Mouse (Mus musculus) C2C12 (cell line): ENCODE measurements around the gene Nabp1. TPM values are rescaled to one million over a fixed set of nuclear protein-coding genes. Genes with fewer than 3 reads are reported as not detected.

ENCODE experiments used
- H3K27me3 ChIP-seq: one replicate; pipeline ENCODE4 v1.6.1; 2011; ENCODE audit not compliant: control insufficient read depth, insufficient read depth, insufficient read length
- H3K36me3 ChIP-seq: one replicate; pipeline ENCODE4 v1.6.1; 2011; ENCODE audit not compliant: control insufficient read depth, insufficient read depth
- H3K4me3 ChIP-seq: one replicate; pipeline ENCODE4 v1.5.1; 2011; ENCODE audit warnings: mild to moderate bottlenecking, control low read depth; ENCODE audit not compliant: poor library complexity, insufficient read depth, severe bottlenecking
- H3K79me2 ChIP-seq: one replicate; pipeline ENCODE4 v1.6.1; 2011; ENCODE audit not compliant: control insufficient read depth, insufficient read depth
- H3K79me3 ChIP-seq: one replicate; pipeline ENCODE4 v1.6.1; 2011; ENCODE audit warnings: low read depth, control low read depth
- H3ac ChIP-seq: one replicate; pipeline ENCODE3; 2011; ENCODE audit warnings: low read depth; ENCODE audit not compliant: control insufficient read depth, insufficient read length
- CEBPB ChIP-seq: IDR thresholded peaks from one replicate; pipeline ENCODE4 v1.6.1; 2011; ENCODE audit warnings: low read depth, mild to moderate bottlenecking, control low read depth, moderate library complexity
- CTCF ChIP-seq: IDR thresholded peaks from one replicate; pipeline ENCODE4 v1.5.1; 2011; ENCODE audit not compliant: control insufficient read depth, insufficient read depth, insufficient read length
- FOSL1 ChIP-seq: IDR thresholded peaks from one replicate; pipeline ENCODE4 v1.8.0; 2011; ENCODE audit warnings: mild to moderate bottlenecking, low read length; ENCODE audit not compliant: poor library complexity, insufficient read depth, severe bottlenecking
- MAX ChIP-seq: IDR thresholded peaks from one replicate; pipeline ENCODE4 v1.6.1; 2011; ENCODE audit warnings: mild to moderate bottlenecking, control low read depth
- MYOD1 ChIP-seq: IDR thresholded peaks from one replicate; pipeline ENCODE4 v1.6.1; 2011; ENCODE audit warnings: low read depth; ENCODE audit not compliant: control insufficient read depth, insufficient read length
- MYOG ChIP-seq: IDR thresholded peaks from one replicate; pipeline ENCODE4 v1.6.1; 2011; ENCODE audit not compliant: control insufficient read depth, insufficient read length; ENCODE audit errors: extremely low read depth
- USF1 ChIP-seq: IDR thresholded peaks from one replicate; pipeline ENCODE4 v1.6.1; 2011; ENCODE audit warnings: low read depth, mild to moderate bottlenecking, control low read depth, moderate library complexity
- long read RNA-seq, 2 experiments: library from polyadenylated mRNA; unstranded; transcript quantifications; one replicate each; pipeline ENCODE4 v2.0.0; 2019 to 2020
- polyA plus RNA-seq: library from polyadenylated mRNA; unstranded; fragments of >200 nt; fragmentation: generic; extraction: Trizol; gene quantifications from one replicate; pipeline ENCODE4 v1.2.1, GENCODE M21; 2012; ENCODE audit warnings: missing spikeins

The Nabp1 gene
- 7.1 TPM for polyA plus RNA-seq
- long read RNA-seq, experiment 1, partial matches to known transcripts = 0 of 6 reads
- long read RNA-seq, experiment 1, other reads (novel, unspliced or antisense) = 1 of 6 reads
- long read RNA-seq, experiment 2, transcript Nabp1-201 (6 exons, 2,838 nt) = major isoform, 54 of 93 reads
- long read RNA-seq, experiment 2, transcript Nabp1-207 (6 exons, 972 nt) = minor isoform, 8 of 93 reads
- long read RNA-seq, experiment 2, transcript Nabp1-202 (6 exons, 708 nt) = minor isoform, 15 of 93 reads
- long read RNA-seq, experiment 2, partial matches to known transcripts = 0 of 93 reads
- long read RNA-seq, experiment 2, other reads (novel, unspliced or antisense) = 13 of 93 reads

- Histone ChIP-seq H3K36me3 (peaks cover 22% of the 10 kb centered on the region), H3ac (peak within 1 kb of the TSS; percentile 70), H3K4me3 (peak within 1 kb of the TSS; percentile 75), H3K79me3 (peaks cover 20% of the 10 kb centered on the region), H3K79me2 (peaks cover 43% of the 10 kb centered on the region), H3K27me3 (no peaks in the 10 kb centered on the region)
- no peak for TF ChIP-seq FOSL1
- peak; percentile 20 for TF ChIP-seq CTCF
- TF ChIP-seq MAX = peak; percentile 53
- TF ChIP-seq MYOD1 = peak; percentile 8
- no peak for TF ChIP-seq MYOG
- no peak for TF ChIP-seq USF1
- TF ChIP-seq CEBPB = no peak
Observed at GRCm38 (mm10) chr1:51478262-51479026, at the start of gene Nabp1. Gene Nabp1 (minus strand): TSS chr1:51478425.

GRCm38 (mm10) chr1:51525563-51526265, 47.5 kb upstream of the Nabp1 start:
- H3K36me3 ChIP-seq = no peaks in the 10 kb centered on the region
- TF ChIP-seq CEBPB = no peak
- TF ChIP-seq FOSL1 = no peak
- no peak for TF ChIP-seq MYOG
- TF ChIP-seq USF1 = no peak
- TF ChIP-seq MAX = no peak
- no peak for TF ChIP-seq CTCF
- no peak for TF ChIP-seq MYOD1
- no peaks in the 10 kb centered on the region for H3K79me3 ChIP-seq
- no peak overlapping the region for H3K4me3 ChIP-seq
- no peaks in the 10 kb centered on the region for H3K79me2 ChIP-seq
- no peaks in the 10 kb centered on the region for H3K27me3 ChIP-seq
- no peak overlapping the region for H3ac ChIP-seq

- Histone ChIP-seq H3K36me3 (no peaks in the 10 kb centered on the region), H3K4me3 (no peak overlapping the region), H3ac (no peak overlapping the region), H3K79me2 (no peaks in the 10 kb centered on the region), H3K79me3 (no peaks in the 10 kb centered on the region), H3K27me3 (no peaks in the 10 kb centered on the region)
- TF ChIP-seq CEBPB (no peak), FOSL1 (no peak), MAX (no peak), MYOD1 (no peak), MYOG (no peak), USF1 (no peak), CTCF (no peak)
Observed at GRCm38 (mm10) chr1:51521651-51522050, 43.4 kb upstream of the Nabp1 start.

GRCm38 (mm10) chr1:51520246-51520780, 42.1 kb upstream of the Nabp1 start:
- no peaks in the 10 kb centered on the region for H3K36me3 ChIP-seq
- H3K79me3 ChIP-seq = no peaks in the 10 kb centered on the region
- H3K79me2 ChIP-seq = no peaks in the 10 kb centered on the region
- no peak overlapping the region for H3K4me3 ChIP-seq
- H3K27me3 ChIP-seq = no peaks in the 10 kb centered on the region
- H3ac ChIP-seq = no peak overlapping the region
- TF ChIP-seq USF1 (no peak), FOSL1 (no peak), CTCF (no peak), CEBPB (no peak), MAX (no peak), MYOD1 (no peak), MYOG (no peak)

- Histone ChIP-seq H3K79me2 (no peaks in the 10 kb centered on the region), H3K4me3 (no peak overlapping the region), H3K27me3 (no peaks in the 10 kb centered on the region), H3ac (no peak overlapping the region), H3K36me3 (no peaks in the 10 kb centered on the region), H3K79me3 (no peaks in the 10 kb centered on the region)
- TF ChIP-seq MYOD1 (no peak), MAX (no peak), USF1 (no peak), CEBPB (no peak), CTCF (no peak), FOSL1 (no peak), MYOG (no peak)
Observed at GRCm38 (mm10) chr1:51519112-51519511, 40.9 kb upstream of the Nabp1 start.
